Mouse (Mus musculus) right cerebral cortex, adult 18-20 months (tissue): ENCODE measurements around the gene Olfr403.
"Not testable (repeated sequence)": the region's sequence is repeated elsewhere in the genome, so short reads cannot be mapped to it uniquely, and the experiment has no call there.

ENCODE experiments used
- DNase-seq: peaks from one replicate; pipeline ENCODE4 v3.0.0; 2022; ENCODE audit warnings: mixed read lengths

The Olfr403 gene

DNA sequence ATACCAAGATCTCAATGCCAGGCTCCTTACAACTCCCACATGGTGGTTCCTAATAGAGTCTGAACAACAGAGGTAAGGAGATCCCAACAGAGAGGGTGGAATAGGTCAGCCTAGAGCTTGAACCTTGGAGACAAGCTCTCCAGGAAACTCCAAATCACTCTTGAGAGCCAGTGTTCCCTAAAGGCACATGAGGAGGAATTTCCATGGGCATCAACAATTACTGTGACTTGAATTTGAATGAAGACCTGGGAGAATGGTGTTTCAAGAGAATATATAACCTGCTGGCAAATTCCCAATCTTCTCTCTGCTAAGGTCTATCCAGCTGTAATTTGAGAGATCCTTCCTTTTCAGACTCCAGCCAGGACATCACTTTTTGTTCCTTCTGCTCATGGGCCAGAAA, at the start of gene Olfr403:
Gene Olfr403, plus strand, starts transcription at position 301 of the 400 bp plus-strand sequence.
- no peak for DNase-seq

DNA sequence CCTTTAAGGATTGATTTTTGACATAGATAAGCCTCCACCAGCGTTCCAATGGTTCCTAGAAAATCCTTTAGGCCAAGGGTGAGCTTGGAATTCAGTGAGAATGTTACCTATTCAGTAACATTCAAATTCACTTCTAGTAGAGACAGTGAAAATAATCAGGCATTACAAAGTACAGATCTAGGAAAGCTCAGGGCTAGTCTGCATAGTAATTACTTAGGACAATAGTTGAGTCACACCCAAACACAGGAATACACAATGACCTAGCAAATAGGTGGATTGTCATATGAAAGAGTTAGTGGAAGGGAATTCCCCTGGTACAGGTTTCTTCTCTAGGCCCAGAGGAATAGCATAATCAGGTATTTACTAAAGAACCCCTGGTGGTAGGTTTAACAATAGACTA, 46.0 kb upstream of the Olfr403 start:
- DNase-seq = not testable (repeated sequence)

GRCm38 (mm10) chr11:74145866-74146265, 40.2 kb upstream of the Olfr403 start:
- DNase-seq = no peak

DNA sequence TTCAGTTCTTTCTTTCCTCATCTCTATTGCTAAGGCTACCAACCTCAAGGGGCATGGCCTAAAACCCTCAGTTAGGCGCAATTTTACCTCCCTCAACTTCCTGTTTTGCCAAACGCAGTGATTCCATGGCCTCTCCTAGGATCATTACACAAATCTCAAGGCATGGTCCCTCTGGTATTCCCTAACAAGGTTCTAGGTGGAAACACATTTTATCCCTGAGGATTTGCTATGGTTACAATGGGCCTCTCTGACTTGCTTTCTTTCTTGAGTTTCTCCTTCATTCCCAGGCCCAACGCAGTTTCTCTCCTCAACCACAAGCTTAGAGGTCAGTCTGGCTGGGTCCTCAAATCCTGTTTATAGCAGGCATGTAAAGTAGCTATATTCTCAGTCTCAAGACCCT, 32.8 kb upstream of the Olfr403 start, which contains the start of gene Olfr402:
Gene Olfr402, plus strand, starts transcription at position 301 of the 400 bp plus-strand sequence.
- DNase-seq = no peak

- no peak for DNase-seq
Observed at GRCm38 (mm10) chr11:74168771-74169170, 17.3 kb upstream of the Olfr403 start.

DNA sequence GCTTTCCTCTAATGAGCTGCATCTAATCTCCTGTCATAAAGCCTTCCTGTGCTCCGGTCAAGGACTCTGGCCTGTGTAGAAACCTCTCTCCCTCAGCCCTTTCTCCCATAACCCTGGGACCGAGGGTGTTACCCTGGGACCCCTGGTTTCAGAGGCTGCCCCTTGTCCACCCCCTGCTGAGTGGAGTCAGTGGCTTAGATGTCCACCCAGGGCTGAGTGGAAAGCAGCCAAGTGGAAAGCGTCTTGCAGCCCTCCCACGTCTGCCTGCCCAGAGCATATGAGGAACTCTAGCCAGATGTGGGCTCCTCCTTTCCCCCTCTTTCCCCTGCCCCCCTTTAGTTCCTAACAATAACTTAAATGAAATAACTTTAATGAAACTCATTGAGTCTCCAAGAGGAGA, 2.9 kb upstream of the Olfr403 start:
- no peak for DNase-seq

DNA sequence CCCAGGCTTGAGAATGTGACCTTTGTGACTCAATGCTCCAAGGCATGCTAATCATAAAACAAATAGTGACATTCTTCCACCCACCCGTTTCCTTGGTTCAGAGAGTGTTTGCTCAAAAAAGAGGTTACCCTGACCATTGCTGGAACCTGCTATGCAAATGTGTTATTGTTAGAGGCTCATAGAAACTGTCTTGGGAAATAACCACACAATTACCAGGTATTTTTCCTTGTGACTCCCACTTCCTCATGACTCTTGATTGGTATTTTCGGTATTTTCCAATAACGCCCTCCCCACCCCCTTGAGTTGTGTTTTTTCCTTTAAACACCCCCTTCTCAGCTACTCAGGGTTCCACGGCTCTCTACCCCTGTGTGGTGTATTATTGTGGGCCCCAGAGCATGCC, 2.3 kb upstream of the Olfr403 start:
- DNase-seq = no peak

- DNase-seq = no peak
Observed at GRCm38 (mm10) chr11:74211279-74211678, 25.2 kb downstream of the Olfr403 start, which contains the start of gene Olfr43. Olfr43 (minus strand) TSS chr11:74211379.

DNA sequence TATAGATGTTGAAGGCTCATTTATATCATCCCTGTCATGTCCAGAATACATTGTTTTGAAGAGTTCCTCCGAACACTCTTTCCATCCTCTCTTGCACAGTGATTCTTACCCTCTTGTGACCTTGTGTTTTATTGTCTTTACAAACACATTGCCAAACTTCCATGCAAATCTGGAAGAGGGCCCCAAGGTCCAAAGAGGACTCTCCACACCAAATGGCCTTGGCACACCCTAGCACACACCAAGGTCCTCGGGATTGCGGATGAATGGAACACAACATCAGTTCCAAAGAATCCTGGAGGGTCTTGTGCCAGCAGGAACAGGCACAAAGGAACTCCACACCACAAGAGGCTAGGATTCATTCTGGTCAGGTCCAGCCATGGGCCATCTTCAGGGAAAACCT, 55.2 kb downstream of the Olfr403 start:
- DNase-seq = no peak
